Mouse (Mus musculus) adrenal gland, adult 2 months (tissue): Measurements from ENCODE around the gene Cdca5. TPM values are rescaled to one million over a fixed set of nuclear protein-coding genes. Genes with fewer than 3 reads are reported as not detected.
A peak's percentile ranks its signal among the peaks of the same experiment; 100 is the strongest.
"Not testable (repeated sequence)": the region's sequence is repeated elsewhere in the genome, so short reads cannot be mapped to it uniquely, and the experiment has no call there.

ENCODE experiments used
- DNase-seq: peaks from one replicate; pipeline ENCODE4 v3.0.0; 2021
- long read RNA-seq: library from polyadenylated mRNA; stranded (forward); transcript quantifications from one replicate; pipeline ENCODE4 v2.0.0, GENCODE M21; 2021
- polyA plus RNA-seq: library from polyadenylated mRNA; depleted of rRNA; stranded (reverse); fragments of >200 nt; gene quantifications from 2 replicates; pipeline ENCODE4 v1.2.3, GENCODE M21; 2012; rRNA removed
- total RNA-seq, 2 experiments: library from RNA; stranded (reverse); gene quantifications; 2 replicates each; pipeline ENCODE4 v1.2.3; 2021

Cdca5 gene
- total RNA-seq: under 1 TPM; 0.73 to 0.98 TPM
- 0.32 and 0.80 TPM in 2 replicates for polyA plus RNA-seq
- long read RNA-seq, partial matches to known transcripts: 1 of 3 reads
- long read RNA-seq, other reads (novel, unspliced or antisense): 0 of 3 reads

- DNase-seq: peak; percentile 96
Measured at GRCm38 (mm10) chr19:6084478-6085248, at the start of gene Cdca5, which contains the start of gene Zfpl1. Cdca5 (plus strand) TSS chr19:6084983. Zfpl1 (minus strand) TSS chr19:6084956.

GRCm38 (mm10) chr19:6035966-6036585 is 48.7 kb upstream of the Cdca5 start:
- DNase-seq: no peak

GRCm38 (mm10) chr19:6037695-6038094 is 47.1 kb upstream of the Cdca5 start:
- no peak for DNase-seq

- DNase-seq: no peak
Measured at GRCm38 (mm10) chr19:6038326-6038725, 46.5 kb upstream of the Cdca5 start.

GRCm38 (mm10) chr19:6040002-6040401 is 44.8 kb upstream of the Cdca5 start:
- DNase-seq: no peak

GRCm38 (mm10) chr19:6042293-6042692 is 42.5 kb upstream of the Cdca5 start:
- DNase-seq: no peak

GRCm38 (mm10) chr19:6044102-6044501 is 40.7 kb upstream of the Cdca5 start:
- DNase-seq: not testable (repeated sequence)

GRCm38 (mm10) chr19:6045366-6046293 is 39.2 kb upstream of the Cdca5 start:
- no peak for DNase-seq

GRCm38 (mm10) chr19:6046294-6047153 is 38.3 kb upstream of the Cdca5 start, which contains the start of gene Syvn1:
Syvn1 (plus strand) TSS chr19:6046576.
- DNase-seq: peak; percentile 95

- DNase-seq: peak; percentile 35
Measured at GRCm38 (mm10) chr19:6047154-6047898, 37.5 kb upstream of the Cdca5 start.

- DNase-seq: no peak
Measured at GRCm38 (mm10) chr19:6047899-6048166, 37.0 kb upstream of the Cdca5 start.

GRCm38 (mm10) chr19:6048681-6049410 is 35.9 kb upstream of the Cdca5 start:
- DNase-seq: no peak

GRCm38 (mm10) chr19:6052516-6052915 is 32.3 kb upstream of the Cdca5 start:
- peak; percentile 47 for DNase-seq

- DNase-seq: no peak
Measured at GRCm38 (mm10) chr19:6054296-6054695, 30.5 kb upstream of the Cdca5 start.

- no peak for DNase-seq
Measured at GRCm38 (mm10) chr19:6056696-6057095, 28.1 kb upstream of the Cdca5 start.

GRCm38 (mm10) chr19:6057313-6058096 is 27.3 kb upstream of the Cdca5 start, which contains the start of the genes Mrpl49 and Fau:
Mrpl49 (minus strand) TSS chr19:6057785.
Fau (plus strand) TSS chr19:6057844.
- peak; percentile 99 for DNase-seq

GRCm38 (mm10) chr19:6058513-6058912 is 26.3 kb upstream of the Cdca5 start:
- DNase-seq: no peak

GRCm38 (mm10) chr19:6058966-6059365 is 25.8 kb upstream of the Cdca5 start:
- DNase-seq: no peak

GRCm38 (mm10) chr19:6061021-6061533 is 23.7 kb upstream of the Cdca5 start, which contains the start of gene Znhit2:
Znhit2 (plus strand) TSS chr19:6061192.
- DNase-seq: peak; percentile 96
